Mouse (Mus musculus) C2C12 (cell line): ENCODE data around the gene Taf5l.

ENCODE experiments used
- CEBPB ChIP-seq: IDR thresholded peaks from one replicate; pipeline ENCODE4 v1.6.1; 2011; ENCODE audit warnings: low read depth, mild to moderate bottlenecking, control low read depth, moderate library complexity
- CTCF ChIP-seq: IDR thresholded peaks from one replicate; pipeline ENCODE4 v1.5.1; 2011; ENCODE audit not compliant: control insufficient read depth, insufficient read depth, insufficient read length
- MAX ChIP-seq: IDR thresholded peaks from one replicate; pipeline ENCODE4 v1.6.1; 2011; ENCODE audit warnings: mild to moderate bottlenecking, control low read depth
- MYOG ChIP-seq: IDR thresholded peaks from one replicate; pipeline ENCODE4 v1.6.1; 2011; ENCODE audit not compliant: control insufficient read depth, insufficient read length; ENCODE audit errors: extremely low read depth
- USF1 ChIP-seq: IDR thresholded peaks from one replicate; pipeline ENCODE4 v1.6.1; 2011; ENCODE audit warnings: low read depth, mild to moderate bottlenecking, control low read depth, moderate library complexity

DNA sequence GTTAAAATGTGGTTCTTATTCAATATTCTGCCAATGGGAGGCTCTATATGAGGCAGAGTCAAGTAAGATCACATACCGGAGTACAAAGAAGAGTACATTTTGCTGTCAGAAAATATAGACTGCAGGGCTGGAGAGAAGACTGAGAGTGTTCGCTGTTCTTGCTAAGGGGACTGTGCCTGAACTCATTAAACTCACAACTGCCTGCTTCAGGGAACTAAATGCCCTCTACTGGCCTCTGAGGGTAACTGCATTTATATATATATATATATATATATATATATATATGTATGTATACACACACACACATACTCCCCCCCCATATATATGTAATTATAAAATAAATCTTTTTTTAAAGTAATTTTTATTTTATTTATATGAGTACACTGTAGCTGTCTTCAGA is 54.3 kb downstream of the Taf5l start:
- TF ChIP-seq USF1 (no peak), CTCF (no peak), MYOG (no peak), CEBPB (no peak), MAX (no peak)
